Mouse (Mus musculus) spleen, adult 2 months (tissue): Measurements from ENCODE around the gene Rab25.

Source experiments
- CTCF ChIP-seq: fragments of 200-500 bp; IDR thresholded peaks from 2 replicates; pipeline ENCODE4 v1.5.1; 2011; ENCODE audit warnings: mild to moderate bottlenecking, inconsistent platforms; ENCODE audit not compliant: insufficient read depth, insufficient read length, insufficient replicate concordance; ENCODE audit errors: extremely low read depth
- POLR2A ChIP-seq: fragments of 200-500 bp; IDR thresholded peaks from 2 replicates; pipeline ENCODE4 v1.6.1; 2011; ENCODE audit warnings: low read depth, low read length, inconsistent platforms

DNA sequence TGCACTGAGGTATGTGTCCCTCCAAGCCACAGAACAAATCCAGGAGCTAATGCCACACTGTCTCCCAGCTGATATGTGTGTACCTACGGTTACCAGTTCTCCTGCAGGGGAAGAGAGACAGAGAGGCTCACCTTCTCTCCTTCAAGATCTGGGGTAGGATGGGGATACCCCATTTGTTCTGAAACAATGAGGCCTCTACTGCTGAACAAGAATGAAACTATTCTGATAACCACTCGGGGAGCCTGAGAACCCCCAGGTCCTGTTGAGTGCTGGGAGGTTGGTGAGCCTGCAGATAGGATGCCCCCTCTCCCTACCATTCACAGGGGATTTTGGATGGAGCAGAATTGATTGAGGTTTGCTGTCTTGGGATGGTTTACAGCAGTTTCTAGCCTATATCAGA lies 28.0 kb downstream of the Rab25 start:
- TF ChIP-seq POLR2A (no peak), CTCF (no peak)
